Mouse (Mus musculus): ENCODE data around the gene Vmn2r23.
"Not testable (repeated sequence)": the region's sequence is repeated elsewhere in the genome, so short reads cannot be mapped to it uniquely, and the experiment has no call there.

Vmn2r23 gene

GRCm38 (mm10) chr6:123702370-123702769, at the start of gene Vmn2r23:
Gene Vmn2r23 (plus strand): TSS chr6:123702670.
- no peak for DNase-seq (ENCODE audit: low read depth, low spot score)

- no peak for DNase-seq (ENCODE audit: low read depth, low spot score)
Observed at GRCm38 (mm10) chr6:123657040-123657439, 45.4 kb upstream of the Vmn2r23 start.

GRCm38 (mm10) chr6:123696639-123697038, 5.8 kb upstream of the Vmn2r23 start:
- DNase-seq (ENCODE audit: low read depth, low spot score), result not testable (repeated sequence)

GRCm38 (mm10) chr6:123697213-123697612, 5.3 kb upstream of the Vmn2r23 start:
- DNase-seq (ENCODE audit: low read depth, low spot score), result no peak

GRCm38 (mm10) chr6:123770031-123770430, 67.6 kb downstream of the Vmn2r23 start:
- DNase-seq (ENCODE audit: low read depth, low spot score), result no peak

GRCm38 (mm10) chr6:123778579-123778978, 76.1 kb downstream of the Vmn2r23 start, which contains the start of gene Vmn2r24:
Gene Vmn2r24 (plus strand): TSS chr6:123778879.
- DNase-seq (ENCODE audit: low read depth, low spot score), result no peak

- no peak for DNase-seq (ENCODE audit: low read depth, low spot score)
Observed at GRCm38 (mm10) chr6:123784857-123785256, 82.4 kb downstream of the Vmn2r23 start.

- no peak for DNase-seq (ENCODE audit: low read depth, low spot score)
Observed at GRCm38 (mm10) chr6:123793746-123794145, 91.3 kb downstream of the Vmn2r23 start.
